Mouse (Mus musculus) kidney, postnatal 14 days (tissue): ENCODE measurements around the gene Irf9.

Experiments
- DNase-seq: peaks from one replicate; pipeline ENCODE4 v3.0.0; 2022; ENCODE audit warnings: mixed read lengths

Irf9 gene

GRCm38 (mm10) chr14:55616844-55617243, 13.5 kb downstream of the Irf9 start:
- DNase-seq: no peak

DNA sequence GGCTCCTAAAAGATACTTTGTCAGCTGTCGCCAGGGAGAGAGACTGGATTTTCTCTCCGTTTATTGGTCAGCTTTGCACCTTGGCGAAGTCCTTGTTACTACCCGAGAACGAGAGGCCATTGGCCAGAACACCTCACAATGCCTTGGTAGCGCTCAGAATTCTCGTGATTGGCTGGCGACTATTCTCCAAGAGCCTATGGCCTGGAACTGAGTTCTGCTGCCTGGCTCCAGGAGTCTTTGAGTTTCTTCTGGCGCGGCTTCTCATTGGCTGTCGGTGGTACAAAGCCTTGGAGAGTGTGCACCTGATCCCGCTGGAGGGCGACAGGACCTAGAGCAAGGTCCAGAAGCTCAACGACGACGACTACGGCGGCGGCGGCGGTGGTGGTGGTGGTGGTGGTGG, 14.5 kb downstream of the Irf9 start, which contains the start of gene Rec8:
TSS of gene Rec8 (plus strand) at position 216 of the 400 bp plus-strand sequence.
- DNase-seq: peak; percentile 59

- no peak for DNase-seq
Measured at GRCm38 (mm10) chr14:55618486-55619195, 15.3 kb downstream of the Irf9 start.

DNA sequence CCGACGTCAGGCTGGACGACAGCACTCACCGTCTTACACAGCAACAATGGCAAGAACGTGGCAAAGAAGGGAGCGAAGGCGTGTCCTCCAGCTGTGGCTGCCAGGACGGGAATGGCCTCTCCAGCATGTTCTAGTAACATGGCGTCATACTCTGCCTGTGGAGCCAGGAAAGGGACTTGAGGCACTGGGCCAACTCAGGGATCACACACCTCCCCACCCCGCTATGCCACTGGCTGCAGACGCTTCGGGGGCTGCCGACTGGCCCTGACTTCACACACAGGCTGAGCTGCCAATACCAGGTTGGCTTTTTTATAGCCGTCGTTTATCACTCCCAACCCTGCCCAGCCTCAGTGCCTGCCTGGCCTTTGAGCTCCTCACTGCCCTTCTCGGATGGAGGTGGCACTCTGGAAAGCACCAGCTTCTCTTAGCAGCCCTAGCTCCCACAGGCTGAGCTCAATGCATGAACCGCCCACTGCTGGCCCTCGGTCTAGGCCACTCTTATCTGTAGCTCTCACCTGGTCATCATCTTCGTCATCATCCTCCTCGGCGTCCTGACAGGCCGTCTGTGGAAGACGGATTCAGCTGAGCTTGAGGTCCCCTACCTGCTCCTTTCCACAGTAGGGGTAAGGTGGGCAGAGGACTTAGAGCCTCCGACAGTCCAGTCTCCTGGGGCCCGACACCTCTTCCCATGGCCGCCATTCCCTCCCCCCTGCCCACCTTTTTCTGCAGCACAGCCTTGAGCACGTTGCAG, 24.9 kb downstream of the Irf9 start:
- no peak for DNase-seq

DNA sequence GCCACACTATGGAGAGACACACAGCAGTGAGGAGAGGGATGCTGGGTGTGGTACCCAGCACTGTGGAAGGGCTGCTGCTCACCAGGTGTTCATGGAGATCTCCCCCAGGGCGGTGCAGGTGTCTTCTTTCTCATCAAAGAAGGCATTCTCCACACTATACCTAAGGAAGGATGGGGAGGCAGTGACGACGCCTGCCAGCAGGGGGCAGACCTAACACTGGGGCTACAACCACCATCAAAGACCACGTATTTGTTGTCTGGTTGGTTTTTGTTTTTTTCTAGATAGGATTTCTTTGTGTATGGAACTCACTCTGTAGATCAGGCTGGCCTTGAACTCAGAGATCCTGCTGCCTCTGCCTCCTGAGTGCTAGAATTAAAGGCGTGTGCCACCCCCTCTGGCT, 25.9 kb downstream of the Irf9 start:
- DNase-seq: peak; percentile 56

- DNase-seq: no peak
Measured at GRCm38 (mm10) chr14:55634874-55635522, 31.6 kb downstream of the Irf9 start.

DNA sequence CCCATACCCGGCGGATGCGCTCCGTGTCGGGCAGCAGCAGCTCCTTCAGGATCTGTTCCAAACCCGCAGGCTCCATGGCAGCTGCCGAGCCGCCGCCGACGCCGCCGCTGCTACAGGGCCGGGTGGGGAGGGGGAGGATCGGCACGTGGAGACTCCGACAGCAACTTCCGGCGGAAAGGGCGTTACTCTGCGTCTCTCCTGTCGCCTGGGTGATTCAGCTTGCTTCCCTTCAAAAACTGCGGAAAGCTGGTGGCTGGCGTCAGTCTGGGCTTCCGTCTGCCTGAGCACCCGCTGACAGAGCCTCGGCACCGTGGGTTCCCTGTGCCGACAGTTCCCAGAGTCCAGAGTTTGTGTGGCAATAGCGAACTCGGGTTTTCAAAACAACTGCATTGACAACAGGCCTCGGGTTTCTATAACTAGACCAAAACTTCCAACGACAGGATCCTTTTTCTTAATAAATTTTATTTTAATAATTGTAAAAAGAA, 32.2 kb downstream of the Irf9 start, which contains the start of gene Ipo4:
TSS of gene Ipo4 (minus strand) at position 435 of the 485 bp plus-strand sequence.
- peak; percentile 92 for DNase-seq

GRCm38 (mm10) chr14:55637795-55638194, 34.4 kb downstream of the Irf9 start, which contains the start of gene Gm49378:
TSS of gene Gm49378 (minus strand) at chr14:55637895.
- DNase-seq: no peak

GRCm38 (mm10) chr14:55640816-55641215, 37.4 kb downstream of the Irf9 start:
- no peak for DNase-seq

DNA sequence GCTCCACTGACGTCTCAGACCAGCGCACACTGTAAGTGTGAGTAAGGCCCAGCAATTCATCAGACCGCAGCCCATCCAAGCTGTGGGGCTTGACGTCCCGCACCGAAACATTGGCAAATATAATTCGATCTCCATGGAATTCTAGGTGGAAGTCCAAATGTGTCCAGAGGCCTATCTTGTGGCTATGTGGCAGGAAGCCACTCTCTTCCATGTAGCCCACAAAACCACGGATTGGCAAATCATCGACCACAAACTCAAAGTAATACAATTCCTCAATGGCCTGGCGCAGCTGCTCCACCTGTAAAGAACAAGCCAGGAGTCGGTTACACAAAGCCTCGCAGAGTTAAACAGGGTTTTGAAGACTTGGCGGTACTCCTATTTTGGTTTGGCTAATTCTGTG, 37.9 kb downstream of the Irf9 start:
- DNase-seq: no peak

DNA sequence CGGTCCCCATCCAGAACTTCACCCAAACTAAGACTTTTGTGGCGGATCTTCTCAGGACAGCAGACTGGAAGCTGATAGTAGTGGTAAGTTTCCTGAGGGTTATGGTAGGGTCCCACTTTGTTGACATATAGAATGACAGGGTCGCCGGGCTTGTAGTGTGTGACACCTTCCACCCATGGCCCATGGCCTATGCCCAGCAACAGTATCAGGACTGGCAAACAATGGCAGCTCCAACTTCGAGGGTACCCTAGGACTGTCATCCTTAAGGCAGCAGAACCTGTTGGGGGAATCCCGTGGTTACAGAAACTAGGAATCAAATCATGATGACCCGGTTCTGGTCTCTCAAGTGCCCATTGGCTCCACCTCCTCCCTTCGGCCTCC, 39.3 kb downstream of the Irf9 start:
- DNase-seq: no peak

DNA sequence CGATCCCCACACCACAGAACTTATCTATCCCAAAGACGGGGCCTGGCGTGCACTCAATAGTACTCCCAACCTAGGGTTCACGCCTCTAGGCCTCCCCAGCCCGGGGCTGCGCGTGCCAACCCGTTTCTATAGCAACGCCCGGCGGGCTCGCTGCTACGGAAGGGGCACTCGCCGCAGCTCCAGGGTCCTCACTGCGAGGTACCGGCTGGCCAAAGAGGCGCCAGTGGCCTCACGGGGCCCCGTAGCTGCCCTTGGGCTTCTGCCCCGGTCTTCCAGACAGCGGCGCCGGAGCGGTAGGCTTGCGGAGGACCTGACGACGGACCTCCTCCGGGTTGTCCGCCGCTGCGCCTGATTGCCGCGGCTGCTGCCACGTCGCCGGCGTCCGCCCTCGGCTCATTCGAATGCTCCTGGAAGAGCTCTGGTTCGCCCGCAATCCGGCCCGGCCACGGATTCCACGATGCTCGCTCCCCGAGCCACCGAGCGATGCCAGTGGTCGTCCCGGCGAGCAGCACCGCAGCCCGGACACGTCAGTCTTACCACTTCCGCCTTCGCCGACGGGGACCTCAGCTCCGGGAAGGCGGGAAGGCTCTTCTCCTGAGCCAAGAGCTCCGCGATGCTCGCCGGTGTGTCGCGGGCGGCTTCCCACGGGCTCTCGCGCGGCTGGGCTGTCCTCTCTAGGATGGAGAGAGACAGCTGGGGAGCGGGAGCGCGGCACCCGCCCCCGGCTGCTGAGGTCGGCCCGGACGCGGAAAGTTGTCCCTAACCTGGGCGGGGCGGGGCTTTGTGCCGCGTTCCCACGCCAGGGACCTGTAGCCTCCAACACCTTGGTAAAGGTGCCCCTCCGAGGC, 39.9 kb downstream of the Irf9 start, which contains the start of gene Tm9sf1:
TSS of gene Tm9sf1 (minus strand) at position 747 of the 848 bp plus-strand sequence.
- peak; percentile 91 for DNase-seq

DNA sequence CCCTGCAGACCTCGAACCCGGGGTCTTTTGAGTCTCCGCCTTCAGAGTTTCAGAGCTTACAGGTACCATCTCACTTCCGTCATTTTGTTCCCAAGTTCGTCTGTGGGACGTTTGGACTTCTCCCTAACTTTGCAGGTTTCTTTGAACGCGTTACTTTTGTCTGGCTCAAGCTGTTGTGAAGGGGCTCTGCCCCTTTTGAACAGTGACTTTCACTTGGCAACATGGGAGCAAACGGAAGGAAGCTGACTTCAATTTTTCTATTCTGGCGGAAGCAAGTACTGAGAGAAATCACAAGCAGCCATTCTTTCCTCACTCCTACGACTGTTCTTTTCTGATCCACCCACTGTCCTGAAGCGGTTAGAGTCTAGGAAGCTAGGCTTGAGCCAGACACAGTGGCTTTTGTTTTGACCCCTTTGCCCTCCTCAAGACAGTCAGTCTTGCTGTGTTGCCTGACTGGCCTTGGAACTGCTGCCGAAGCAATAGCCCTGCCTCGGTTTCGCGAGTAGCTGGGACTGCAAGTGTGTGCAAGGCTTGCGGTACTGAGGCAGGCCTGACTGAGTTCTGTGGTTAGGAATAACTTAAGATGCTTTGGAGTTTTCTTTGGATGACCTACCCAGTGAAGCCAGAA, 41.0 kb downstream of the Irf9 start:
- DNase-seq: peak; percentile 25

DNA sequence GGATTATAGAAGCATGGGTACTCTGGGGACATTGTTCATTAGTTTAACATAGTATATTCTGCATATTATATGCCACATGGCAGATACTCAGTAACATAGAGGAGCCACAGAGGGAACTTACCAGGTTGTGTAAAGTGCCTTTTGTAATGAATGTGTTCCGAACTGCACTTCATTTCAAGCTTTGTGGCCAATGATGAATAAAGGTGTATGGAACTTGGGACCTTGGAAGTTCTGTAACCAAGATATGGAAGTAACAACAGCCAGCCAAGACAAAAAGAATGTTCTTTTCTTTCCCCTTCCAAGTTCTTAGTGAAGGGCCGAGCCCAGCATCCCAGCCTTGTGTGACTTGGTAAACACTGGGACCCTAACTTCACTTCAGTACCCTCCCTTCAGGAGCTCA, 46.5 kb downstream of the Irf9 start, which contains the start of gene Tssk4:
TSS of gene Tssk4 (plus strand) at position 301 of the 400 bp plus-strand sequence.
- no peak for DNase-seq

- DNase-seq: no peak
Measured at GRCm38 (mm10) chr14:55651528-55651927, 48.2 kb downstream of the Irf9 start.

DNA sequence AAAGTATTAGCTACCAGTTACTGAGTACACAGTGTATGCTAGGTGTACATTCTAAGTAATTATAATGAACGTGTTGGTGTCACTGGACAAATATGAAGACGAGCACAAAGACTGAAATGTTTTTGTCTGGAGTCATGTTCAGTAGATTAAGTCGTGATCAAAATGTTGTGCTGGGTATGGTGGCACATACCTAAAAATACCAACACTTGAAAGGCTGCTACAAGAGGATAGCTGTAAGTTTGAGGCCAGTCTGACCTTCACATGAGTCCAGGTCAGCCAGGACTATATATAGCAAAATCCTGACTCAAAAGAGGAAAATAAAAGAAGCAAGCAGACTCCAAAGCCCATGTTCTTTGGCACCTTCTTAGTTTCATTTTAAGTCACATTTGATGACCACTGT, 53.6 kb downstream of the Irf9 start:
- DNase-seq: no peak

DNA sequence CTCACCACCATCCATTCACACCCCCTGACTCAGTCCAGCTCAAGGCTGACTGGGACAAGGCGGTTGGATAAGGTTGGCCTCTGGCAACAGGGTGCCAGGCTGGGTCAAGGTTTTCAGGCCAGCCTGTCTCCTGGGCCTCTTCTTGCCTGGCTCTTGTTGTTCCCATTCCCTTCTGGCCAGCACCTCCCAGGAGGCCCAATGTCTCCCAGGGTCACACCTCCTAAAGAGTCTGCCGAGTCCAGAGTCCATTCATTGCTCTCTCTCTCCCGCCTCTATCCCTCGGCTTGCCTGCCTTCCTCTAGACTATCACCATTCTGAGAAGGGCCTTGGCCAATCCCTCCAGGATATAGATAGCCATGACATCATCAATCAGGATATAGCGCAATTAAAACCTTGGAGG, 54.6 kb downstream of the Irf9 start:
- peak; percentile 43 for DNase-seq
